Mouse (Mus musculus): ENCODE results near the gene Rps6kc1. TPM values are rescaled to one million over a fixed set of nuclear protein-coding genes. Genes with fewer than 3 reads are reported as not detected.

Rps6kc1 gene
- total and polyA plus RNA-seq, 2 experiments from 2014 or later: 21.0 to 35.9 TPM

- H3K27me3 ChIP-seq (ENCODE audit: insufficient read depth, low read length): no peaks in the 10 kb centered on the region
- H3K4me2 ChIP-seq (ENCODE audit: low read depth, low read length): no peak overlapping the region
- no peak overlapping the region for H3K9ac ChIP-seq (replicated peaks; ENCODE audit: low read length)
- peaks cover 22% of the 10 kb centered on the region for H3K4me1 ChIP-seq (ENCODE audit: insufficient read depth, low read length)
- H3K9me3 ChIP-seq (ENCODE audit: low read length): no peaks in the 10 kb centered on the region
- H3K27ac ChIP-seq: peak overlapping the region; percentile 26; the same call in 1 of the 2 replicates
- H3K36me3 ChIP-seq (ENCODE audit: insufficient read depth, low read length): no peaks in the 10 kb centered on the region
- TF ChIP-seq CTCF (IDR thresholded peaks at IDR 0.05; ENCODE audit: low read depth): no peak
- no peak overlapping the region for H3K4me3 ChIP-seq (ENCODE audit: low read length)
- WGBS: 36% methylated on average over 4 of the region's 4 CpGs
- ATAC-seq: peak; percentile 36
- peak; percentile 52 for DNase-seq (ENCODE audit: low spot score)
Measured at GRCm38 (mm10) chr1:190728111-190728651, 183.4 kb downstream of the Rps6kc1 start.

- Histone ChIP-seq H3K9me3 (ENCODE audit: low read length) (no peaks in the 10 kb centered on the region), H3K4me1 (ENCODE audit: insufficient read depth, low read length) (peaks cover 22% of the 10 kb centered on the region), H3K9ac (replicated peaks; ENCODE audit: low read length) (no peak overlapping the region), H3K36me3 (ENCODE audit: insufficient read depth, low read length) (no peaks in the 10 kb centered on the region), H3K27me3 (ENCODE audit: insufficient read depth, low read length) (no peaks in the 10 kb centered on the region), H3K4me2 (ENCODE audit: low read depth, low read length) (no peak overlapping the region), H3K27ac (peak overlapping the region; percentile 26; the same call in 1 of the 2 replicates), H3K4me3 (ENCODE audit: low read length) (no peak overlapping the region)
- TF ChIP-seq CTCF (IDR thresholded peaks at IDR 0.05; ENCODE audit: low read depth): no peak
- ATAC-seq (no peak), DNase-seq (ENCODE audit: low spot score) (peak; percentile 40)
- WGBS: 37% methylated on average over 2 of the region's 2 CpGs
Measured at GRCm38 (mm10) chr1:190727385-190727784, 184.2 kb downstream of the Rps6kc1 start.

GRCm38 (mm10) chr1:190724591-190725380 lies 186.8 kb downstream of the Rps6kc1 start:
- DNase-seq (ENCODE audit: low spot score) (peak; percentile 71), ATAC-seq (peak; percentile 74)
- H3K36me3 ChIP-seq (ENCODE audit: insufficient read depth, low read length): no peaks in the 10 kb centered on the region
- peaks cover 22% of the 10 kb centered on the region for H3K4me1 ChIP-seq (ENCODE audit: insufficient read depth, low read length)
- H3K9ac ChIP-seq (replicated peaks; ENCODE audit: low read length): no peak overlapping the region
- H3K27ac ChIP-seq: peak overlapping the region; percentile 58
- H3K9me3 ChIP-seq (ENCODE audit: low read length): no peaks in the 10 kb centered on the region
- peak overlapping the region; percentile 30; the same call in 1 of the 2 replicates for H3K4me2 ChIP-seq (ENCODE audit: low read depth, low read length)
- H3K27me3 ChIP-seq (ENCODE audit: insufficient read depth, low read length): no peaks in the 10 kb centered on the region
- 12% methylated on average over 21 of the region's 21 CpGs for WGBS
- TF ChIP-seq CTCF (IDR thresholded peaks at IDR 0.05; ENCODE audit: low read depth): no peak
- no peak overlapping the region for H3K4me3 ChIP-seq (ENCODE audit: low read length)

GRCm38 (mm10) chr1:190723926-190724430 lies 187.6 kb downstream of the Rps6kc1 start:
- Histone ChIP-seq H3K27ac (peak overlapping the region; percentile 58), H3K4me3 (ENCODE audit: low read length) (no peak overlapping the region), H3K27me3 (ENCODE audit: insufficient read depth, low read length) (no peaks in the 10 kb centered on the region), H3K9ac (replicated peaks; ENCODE audit: low read length) (no peak overlapping the region), H3K4me2 (ENCODE audit: low read depth, low read length) (no peak overlapping the region), H3K9me3 (ENCODE audit: low read length) (no peaks in the 10 kb centered on the region), H3K4me1 (ENCODE audit: insufficient read depth, low read length) (peaks cover 14% of the 10 kb centered on the region), H3K36me3 (ENCODE audit: insufficient read depth, low read length) (no peaks in the 10 kb centered on the region)
- peak; percentile 10 for DNase-seq (ENCODE audit: low spot score)
- TF ChIP-seq CTCF (IDR thresholded peaks at IDR 0.05; ENCODE audit: low read depth): no peak
- 47% methylated on average over 7 of the region's 7 CpGs for WGBS
- no peak for ATAC-seq

GRCm38 (mm10) chr1:190713848-190714247 lies 197.7 kb downstream of the Rps6kc1 start:
- TF ChIP-seq CTCF (IDR thresholded peaks at IDR 0.05; ENCODE audit: low read depth): no peak
- Histone ChIP-seq H3K36me3 (ENCODE audit: insufficient read depth, low read length) (no peaks in the 10 kb centered on the region), H3K4me2 (ENCODE audit: low read depth, low read length) (no peak overlapping the region), H3K9me3 (ENCODE audit: low read length) (no peaks in the 10 kb centered on the region), H3K4me1 (ENCODE audit: insufficient read depth, low read length) (no peaks in the 10 kb centered on the region), H3K4me3 (ENCODE audit: low read length) (no peak overlapping the region), H3K27me3 (ENCODE audit: insufficient read depth, low read length) (no peaks in the 10 kb centered on the region), H3K9ac (replicated peaks; ENCODE audit: low read length) (no peak overlapping the region), H3K27ac (no peak overlapping the region)
- DNase-seq (ENCODE audit: low spot score): no peak
- no peak for ATAC-seq
- 73% methylated on average over 6 of the region's 6 CpGs for whole genome bisulfite sequencing

- ATAC-seq: no peak
- no peak for TF ChIP-seq CTCF (IDR thresholded peaks at IDR 0.05; ENCODE audit: low read depth)
- Histone ChIP-seq H3K4me1 (ENCODE audit: insufficient read depth, low read length) (no peaks in the 10 kb centered on the region), H3K4me3 (ENCODE audit: low read length) (no peak overlapping the region), H3K27me3 (ENCODE audit: insufficient read depth, low read length) (no peaks in the 10 kb centered on the region), H3K36me3 (ENCODE audit: insufficient read depth, low read length) (no peaks in the 10 kb centered on the region), H3K27ac (no peak overlapping the region), H3K4me2 (ENCODE audit: low read depth, low read length) (no peak overlapping the region), H3K9ac (replicated peaks; ENCODE audit: low read length) (no peak overlapping the region), H3K9me3 (ENCODE audit: low read length) (no peaks in the 10 kb centered on the region)
- DNase-seq (ENCODE audit: low spot score): no peak
- 31% methylated on average over 6 of the region's 6 CpGs for WGBS
Measured at GRCm38 (mm10) chr1:190697576-190697975, 214.0 kb downstream of the Rps6kc1 start.

All from hindbrain, postnatal 0 days (tissue).